Mouse (Mus musculus) thymus, adult 2 months (tissue): ENCODE data around the gene Ccl27a.

Experiments
- CTCF ChIP-seq: fragments of 200-500 bp; IDR thresholded peaks from 2 replicates; pipeline ENCODE4 v1.5.1; 2012; ENCODE audit warnings: mild to moderate bottlenecking, control low read depth, low read length, moderate library complexity, borderline replicate concordance; ENCODE audit not compliant: control insufficient read depth, poor library complexity, insufficient read depth; ENCODE audit errors: extremely low read depth
- POLR2A ChIP-seq: fragments of 200-500 bp; IDR thresholded peaks from 2 replicates; pipeline ENCODE4 v1.6.1; 2012; ENCODE audit warnings: mild to moderate bottlenecking, low read length, control low read depth, moderate library complexity; ENCODE audit not compliant: control insufficient read depth, poor library complexity, insufficient read depth; ENCODE audit errors: extremely low read depth

DNA sequence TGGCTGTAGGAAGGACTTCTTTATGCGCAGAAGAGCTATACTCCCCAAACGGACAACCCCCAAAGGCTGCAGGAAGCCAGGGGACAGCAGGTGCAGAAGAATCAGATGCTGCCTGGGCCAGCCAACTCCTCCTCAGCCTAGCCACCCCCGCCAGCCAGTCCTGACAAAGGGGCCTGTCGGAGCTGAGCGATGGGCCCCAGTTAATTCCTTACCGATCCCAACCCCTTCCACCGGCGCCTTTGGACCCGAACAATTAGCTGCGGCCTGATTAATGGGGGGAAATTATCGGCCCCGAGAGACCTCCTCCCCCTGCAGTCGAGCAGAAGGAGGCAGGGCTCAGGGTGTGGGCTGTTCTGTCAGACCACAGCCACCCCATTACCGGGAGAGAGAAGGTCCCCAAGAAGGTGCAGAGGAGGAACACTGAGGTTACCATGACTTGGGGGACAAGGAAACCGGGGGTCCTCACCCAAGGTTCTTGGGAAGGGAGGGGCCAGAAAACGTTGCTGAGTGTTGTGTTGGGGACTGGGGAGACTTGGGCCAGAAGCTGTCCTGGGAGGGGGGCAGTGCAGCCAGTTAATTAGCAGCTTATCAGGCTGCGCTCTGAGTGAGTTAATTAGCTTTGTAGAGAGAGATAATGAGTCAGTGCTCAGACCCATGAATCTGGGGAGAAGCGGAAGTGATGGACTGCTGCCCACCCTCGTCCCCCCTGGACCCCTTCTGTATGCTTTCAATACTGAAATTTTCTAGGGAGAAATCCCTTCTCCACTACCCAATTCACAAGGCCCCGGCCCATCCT, 47.0 kb downstream of the Ccl27a start:
- no peak for TF ChIP-seq POLR2A
- TF ChIP-seq CTCF, result no peak
